Mouse (Mus musculus): Measurements from ENCODE around the gene Clcn3. TPM values are rescaled to one million over a fixed set of nuclear protein-coding genes. Genes with fewer than 3 reads are reported as not detected.

The Clcn3 gene
- polyA plus RNA-seq, 1 experiment from 2014 or later = 20.7 TPM

- Histone ChIP-seq H3K9ac (no peak overlapping the region), H3K9me3 (no peaks in the 10 kb centered on the region), H3K27me3 (no peaks in the 10 kb centered on the region), H3K4me3 (no peak overlapping the region), H3K4me2 (no peak overlapping the region), H3K4me1 (peaks cover 2% of the 10 kb centered on the region; the same call in 1 of the 2 replicates), H3K27ac (no peak overlapping the region), H3K36me3 (no peaks in the 10 kb centered on the region)
- 51% methylated on average over 4 of the region's 4 CpGs for WGBS
- no peak for ATAC-seq (ENCODE audit: borderline replicate concordance, extremely low read depth, low FRiP score, low TSS enrichment)
Measured at GRCm38 (mm10) chr8:60951271-60951670, 31.8 kb downstream of the Clcn3 start.

GRCm38 (mm10) chr8:60949859-60950258, 33.2 kb downstream of the Clcn3 start:
- no peak overlapping the region for H3K9ac ChIP-seq
- peaks cover 2% of the 10 kb centered on the region; the same call in 1 of the 2 replicates for H3K4me1 ChIP-seq
- no peaks in the 10 kb centered on the region for H3K9me3 ChIP-seq
- no peak for ATAC-seq (ENCODE audit: borderline replicate concordance, extremely low read depth, low FRiP score, low TSS enrichment)
- no peaks in the 10 kb centered on the region for H3K36me3 ChIP-seq
- H3K4me2 ChIP-seq = no peak overlapping the region
- WGBS = 74% methylated on average over 4 of the region's 4 CpGs
- no peak overlapping the region for H3K4me3 ChIP-seq
- no peak overlapping the region for H3K27ac ChIP-seq
- H3K27me3 ChIP-seq = no peaks in the 10 kb centered on the region

GRCm38 (mm10) chr8:60947503-60947902, 35.6 kb downstream of the Clcn3 start:
- Histone ChIP-seq H3K27me3 (no peaks in the 10 kb centered on the region), H3K4me2 (no peak overlapping the region), H3K9me3 (0 out of 2 replicates have a peak, but pooled peaks cover 3% of the 10 kb centered on the region), H3K27ac (no peak overlapping the region), H3K36me3 (no peaks in the 10 kb centered on the region), H3K9ac (no peak overlapping the region), H3K4me3 (no peak overlapping the region), H3K4me1 (no peaks in the 10 kb centered on the region)
- no peak for ATAC-seq (ENCODE audit: borderline replicate concordance, extremely low read depth, low FRiP score, low TSS enrichment)

GRCm38 (mm10) chr8:60942867-60943266, 40.2 kb downstream of the Clcn3 start:
- H3K4me3 ChIP-seq = no peak overlapping the region
- H3K27ac ChIP-seq = no peak overlapping the region
- H3K27me3 ChIP-seq = no peaks in the 10 kb centered on the region
- H3K36me3 ChIP-seq = no peaks in the 10 kb centered on the region
- no peak for ATAC-seq (ENCODE audit: borderline replicate concordance, extremely low read depth, low FRiP score, low TSS enrichment)
- H3K9ac ChIP-seq = no peak overlapping the region
- H3K9me3 ChIP-seq = 0 out of 2 replicates have a peak, but pooled peaks cover 4% of the 10 kb centered on the region
- no peaks in the 10 kb centered on the region for H3K4me1 ChIP-seq
- 95% methylated on average over 2 of the region's 2 CpGs for WGBS
- no peak overlapping the region for H3K4me2 ChIP-seq

- no peak overlapping the region for H3K4me3 ChIP-seq
- no peaks in the 10 kb centered on the region for H3K27me3 ChIP-seq
- ATAC-seq (ENCODE audit: borderline replicate concordance, extremely low read depth, low FRiP score, low TSS enrichment) = no peak
- 0 out of 2 replicates have a peak, but pooled peaks cover 4% of the 10 kb centered on the region for H3K9me3 ChIP-seq
- 47% methylated on average over 3 of the region's 3 CpGs for WGBS
- H3K27ac ChIP-seq = no peak overlapping the region
- H3K4me2 ChIP-seq = no peak overlapping the region
- no peaks in the 10 kb centered on the region for H3K36me3 ChIP-seq
- no peak overlapping the region for H3K9ac ChIP-seq
- no peaks in the 10 kb centered on the region for H3K4me1 ChIP-seq
Measured at GRCm38 (mm10) chr8:60938717-60939424, 44.2 kb downstream of the Clcn3 start.

GRCm38 (mm10) chr8:60933617-60934016, 49.5 kb downstream of the Clcn3 start:
- Histone ChIP-seq H3K9ac (no peak overlapping the region), H3K4me1 (no peaks in the 10 kb centered on the region), H3K27me3 (no peaks in the 10 kb centered on the region), H3K4me2 (no peak overlapping the region), H3K4me3 (no peak overlapping the region), H3K9me3 (no peaks in the 10 kb centered on the region), H3K36me3 (no peaks in the 10 kb centered on the region), H3K27ac (no peak overlapping the region)
- no peak for ATAC-seq (ENCODE audit: borderline replicate concordance, extremely low read depth, low FRiP score, low TSS enrichment)

- 76% methylated on average over 4 of the region's 4 CpGs for WGBS
- ATAC-seq (ENCODE audit: borderline replicate concordance, extremely low read depth, low FRiP score, low TSS enrichment) = no peak
- Histone ChIP-seq H3K27me3 (no peaks in the 10 kb centered on the region), H3K4me1 (no peaks in the 10 kb centered on the region), H3K9ac (no peak overlapping the region), H3K4me3 (no peak overlapping the region), H3K36me3 (0 out of 2 replicates have a peak, but pooled peaks cover 4% of the 10 kb centered on the region), H3K4me2 (no peak overlapping the region), H3K9me3 (no peaks in the 10 kb centered on the region), H3K27ac (no peak overlapping the region)
Measured at GRCm38 (mm10) chr8:60920176-60920575, 62.9 kb downstream of the Clcn3 start.

GRCm38 (mm10) chr8:60919069-60919468, 64.0 kb downstream of the Clcn3 start:
- H3K4me2 ChIP-seq = no peak overlapping the region
- H3K4me1 ChIP-seq = no peaks in the 10 kb centered on the region
- no peak overlapping the region for H3K9ac ChIP-seq
- H3K36me3 ChIP-seq = 0 out of 2 replicates have a peak, but pooled peaks cover 4% of the 10 kb centered on the region
- 86% methylated on average over 3 of the region's 3 CpGs for WGBS
- no peak overlapping the region for H3K4me3 ChIP-seq
- H3K27me3 ChIP-seq = no peaks in the 10 kb centered on the region
- no peak overlapping the region for H3K27ac ChIP-seq
- no peak for ATAC-seq (ENCODE audit: borderline replicate concordance, extremely low read depth, low FRiP score, low TSS enrichment)
- no peaks in the 10 kb centered on the region for H3K9me3 ChIP-seq

- H3K4me2 ChIP-seq = peak overlapping the region; percentile 30
- ATAC-seq (ENCODE audit: borderline replicate concordance, extremely low read depth, low FRiP score, low TSS enrichment) = no peak
- no peak overlapping the region for H3K27ac ChIP-seq
- no peak overlapping the region for H3K4me3 ChIP-seq
- H3K27me3 ChIP-seq = no peaks in the 10 kb centered on the region
- H3K36me3 ChIP-seq = peaks cover 15% of the 10 kb centered on the region; the same call in 1 of the 2 replicates
- H3K9me3 ChIP-seq = no peaks in the 10 kb centered on the region
- WGBS = 56% methylated on average over 10 of the region's 10 CpGs
- H3K9ac ChIP-seq = no peak overlapping the region
- H3K4me1 ChIP-seq = no peaks in the 10 kb centered on the region
Measured at GRCm38 (mm10) chr8:60912554-60912953, 70.5 kb downstream of the Clcn3 start.

GRCm38 (mm10) chr8:60912081-60912480, 71.0 kb downstream of the Clcn3 start:
- Histone ChIP-seq H3K9me3 (no peaks in the 10 kb centered on the region), H3K36me3 (peaks cover 15% of the 10 kb centered on the region; the same call in 1 of the 2 replicates), H3K27ac (no peak overlapping the region), H3K4me3 (no peak overlapping the region), H3K4me1 (no peaks in the 10 kb centered on the region), H3K9ac (no peak overlapping the region), H3K4me2 (peak overlapping the region; percentile 30), H3K27me3 (no peaks in the 10 kb centered on the region)
- 60% methylated on average over 4 of the region's 4 CpGs for WGBS
- ATAC-seq (ENCODE audit: borderline replicate concordance, extremely low read depth, low FRiP score, low TSS enrichment) = peak; percentile 84

- H3K4me2 ChIP-seq = no peak overlapping the region
- no peak for ATAC-seq (ENCODE audit: borderline replicate concordance, extremely low read depth, low FRiP score, low TSS enrichment)
- no peaks in the 10 kb centered on the region for H3K9me3 ChIP-seq
- peaks cover 9% of the 10 kb centered on the region; the same call in 1 of the 2 replicates for H3K36me3 ChIP-seq
- no peaks in the 10 kb centered on the region for H3K4me1 ChIP-seq
- 70% methylated on average over 9 of the region's 9 CpGs for WGBS
- H3K9ac ChIP-seq = no peak overlapping the region
- no peak overlapping the region for H3K27ac ChIP-seq
- no peak overlapping the region for H3K4me3 ChIP-seq
- no peaks in the 10 kb centered on the region for H3K27me3 ChIP-seq
Measured at GRCm38 (mm10) chr8:60900147-60900546, 83.0 kb downstream of the Clcn3 start.

- no peak overlapping the region for H3K27ac ChIP-seq
Measured at GRCm38 (mm10) chr8:60895878-60896277, 87.2 kb downstream of the Clcn3 start.

More at GRCm38 (mm10) chr8:60895878-60896277, 87.2 kb downstream of the Clcn3 start:
- ATAC-seq (ENCODE audit: borderline replicate concordance, extremely low read depth, low FRiP score, low TSS enrichment) = no peak
- no peak overlapping the region for H3K4me2 ChIP-seq
- peaks cover 15% of the 10 kb centered on the region for H3K4me1 ChIP-seq
- H3K4me3 ChIP-seq = no peak overlapping the region
- WGBS = 69% methylated on average over 6 of the region's 6 CpGs
- H3K27me3 ChIP-seq = no peaks in the 10 kb centered on the region
- H3K9ac ChIP-seq = no peak overlapping the region
- H3K36me3 ChIP-seq = peaks cover 8% of the 10 kb centered on the region; the same call in 1 of the 2 replicates
- no peaks in the 10 kb centered on the region for H3K9me3 ChIP-seq

All from lung, embryonic 15.5 days (tissue).